Mouse (Mus musculus) embryo, embryonic 11 days (tissue): Measurements from ENCODE around the gene Esrra.
"Not testable (repeated sequence)": the region's sequence is repeated elsewhere in the genome, so short reads cannot be mapped to it uniquely, and the experiment has no call there.

ENCODE experiments used
- DNase-seq: peaks from one replicate; pipeline ENCODE4 v3.0.0-alpha.2; 2015

Esrra gene

DNA sequence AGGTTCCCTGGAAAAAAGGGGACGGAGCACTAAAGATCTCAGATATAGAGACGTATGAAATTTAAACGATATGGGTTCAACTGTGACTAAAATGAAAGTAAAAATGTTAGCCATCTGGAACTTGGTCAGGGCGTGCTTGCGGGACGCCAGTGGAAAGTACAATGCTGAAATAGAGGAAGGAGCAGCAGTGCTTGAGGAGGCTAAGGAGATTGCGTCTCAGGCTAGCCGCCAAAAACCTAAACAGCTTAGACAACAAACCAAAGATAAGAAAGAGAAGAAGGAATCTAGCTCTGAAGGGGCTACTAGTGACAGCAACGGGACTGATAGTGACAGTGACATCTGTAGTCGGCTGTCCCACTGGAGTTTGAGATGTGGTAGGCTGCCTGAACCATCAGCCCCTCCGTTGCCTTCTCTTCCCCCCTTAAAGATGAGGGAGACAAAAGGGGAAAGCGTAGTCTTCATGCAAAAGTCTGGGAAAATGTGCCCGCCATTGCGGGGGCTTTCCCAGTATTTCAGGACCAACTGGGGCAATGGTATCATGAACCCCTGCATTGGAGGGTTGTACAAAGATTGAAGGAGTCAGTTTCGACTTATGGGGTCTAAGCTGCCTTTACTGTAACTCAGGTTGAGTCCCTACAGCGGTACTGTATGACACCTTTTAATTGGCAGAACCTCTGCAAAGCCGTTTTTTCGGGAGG is 25.9 kb downstream of the Esrra start:
- not testable (repeated sequence) for DNase-seq

DNA sequence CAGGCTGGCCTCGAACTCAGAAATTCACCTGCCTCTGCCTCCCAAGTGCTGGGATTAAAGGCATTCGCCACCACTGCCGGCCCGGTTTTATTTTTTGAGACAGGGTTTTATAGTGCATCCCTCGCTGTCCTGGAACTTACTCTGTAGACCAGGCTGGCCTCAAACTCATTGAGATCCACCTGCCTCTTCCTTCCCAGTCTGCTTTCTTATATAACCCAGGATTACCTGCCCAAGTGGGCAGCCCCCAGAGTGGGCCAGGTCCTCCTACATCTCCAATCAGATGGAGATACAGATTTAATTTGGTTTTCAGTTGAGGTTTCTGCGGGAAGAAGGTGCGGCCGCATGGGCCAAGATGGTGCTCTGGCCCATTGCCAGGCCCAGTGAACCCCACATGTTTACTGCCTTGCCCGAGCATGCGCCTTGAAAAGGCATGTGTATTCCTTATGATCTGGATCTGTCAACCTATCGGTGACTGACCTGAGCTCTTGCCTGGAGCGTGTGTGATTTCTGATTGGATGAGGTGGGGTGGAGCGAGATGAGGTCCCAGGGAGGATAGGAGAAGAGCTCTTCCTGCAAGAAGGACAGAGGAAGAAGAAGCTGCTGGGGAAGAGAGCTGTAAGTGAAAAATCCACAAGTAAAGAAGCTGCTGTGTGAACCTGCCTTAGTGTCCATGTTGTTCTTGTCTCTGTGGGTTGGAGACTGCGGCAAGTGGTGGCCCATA is 27.7 kb downstream of the Esrra start:
- no peak for DNase-seq

DNA sequence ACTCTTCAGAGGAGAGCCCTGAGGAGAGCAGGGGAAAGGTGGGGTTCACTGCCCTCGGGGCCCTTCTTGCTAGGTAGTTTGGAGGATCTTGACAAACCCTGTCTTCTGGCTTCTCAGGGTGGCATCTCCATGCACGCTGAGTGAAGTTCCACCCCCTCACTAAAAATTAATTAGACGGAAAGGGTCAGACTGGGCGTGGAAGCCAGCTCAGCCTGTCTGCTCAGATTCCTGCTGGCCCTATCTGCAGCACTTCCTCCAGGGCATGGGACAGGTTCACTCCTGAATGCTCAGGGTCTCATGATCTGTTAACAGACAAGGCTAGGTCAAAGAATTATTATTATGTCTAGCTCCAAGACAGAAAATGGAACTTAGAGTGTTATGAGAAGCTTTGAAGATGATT is 29.1 kb downstream of the Esrra start:
- no peak for DNase-seq

DNA sequence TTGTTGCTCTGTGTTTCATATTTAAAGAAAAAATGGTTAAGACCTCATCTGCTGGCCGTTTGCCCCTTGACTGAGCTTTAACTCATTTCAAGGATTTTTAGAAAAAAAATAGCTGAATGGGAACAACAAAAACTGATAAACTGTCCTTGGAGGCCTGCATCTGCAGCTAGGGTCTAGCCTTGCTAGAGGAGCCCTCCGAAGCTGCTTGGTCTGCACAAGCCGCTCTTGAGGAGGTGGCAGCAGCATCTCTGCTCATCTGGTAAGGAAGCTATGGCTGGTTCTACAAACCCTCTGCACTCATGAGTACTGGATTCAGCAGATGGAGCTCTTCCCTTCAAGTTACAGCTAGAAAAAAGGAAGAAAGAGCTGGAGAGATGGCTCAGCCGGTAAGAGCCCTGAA is 43.6 kb downstream of the Esrra start:
- no peak for DNase-seq

DNA sequence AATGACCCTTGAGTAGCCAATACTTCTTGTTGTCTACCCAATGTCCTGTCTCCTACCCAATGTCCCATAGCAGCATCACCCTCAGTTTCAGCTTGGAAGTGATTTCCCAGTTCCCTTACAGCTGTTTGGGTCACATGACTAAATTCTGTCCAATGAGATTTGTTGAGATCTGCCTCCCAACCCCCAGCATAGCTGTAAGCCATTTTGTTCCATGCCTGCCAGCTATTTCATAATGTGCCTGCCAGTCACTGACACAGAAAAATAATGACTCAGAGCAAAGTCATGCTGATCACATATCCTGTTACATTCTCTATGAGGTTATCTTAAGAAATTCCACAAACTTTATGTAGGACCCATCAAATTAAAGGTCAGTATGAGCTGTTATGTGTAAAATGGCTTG is 44.8 kb downstream of the Esrra start:
- no peak for DNase-seq

DNA sequence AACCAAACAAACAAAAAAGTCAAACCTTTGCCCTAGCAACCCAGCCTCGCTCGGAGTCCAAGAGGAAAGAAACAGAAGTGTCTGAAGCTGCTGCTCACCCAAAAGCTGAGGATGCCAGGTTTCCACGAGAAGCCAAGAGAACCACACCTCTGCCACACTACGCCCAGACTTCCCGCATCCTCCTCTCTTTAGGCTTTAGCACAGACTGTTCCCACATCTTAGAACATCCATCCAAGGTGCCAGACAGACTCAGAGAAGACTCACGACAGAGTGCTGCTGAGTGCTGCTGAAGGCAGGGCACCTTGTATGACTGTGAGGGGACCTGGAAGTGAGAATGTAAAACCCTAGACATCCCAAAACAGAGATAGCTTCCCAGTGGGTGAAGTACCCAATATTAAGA is 45.8 kb downstream of the Esrra start:
- no peak for DNase-seq

DNA sequence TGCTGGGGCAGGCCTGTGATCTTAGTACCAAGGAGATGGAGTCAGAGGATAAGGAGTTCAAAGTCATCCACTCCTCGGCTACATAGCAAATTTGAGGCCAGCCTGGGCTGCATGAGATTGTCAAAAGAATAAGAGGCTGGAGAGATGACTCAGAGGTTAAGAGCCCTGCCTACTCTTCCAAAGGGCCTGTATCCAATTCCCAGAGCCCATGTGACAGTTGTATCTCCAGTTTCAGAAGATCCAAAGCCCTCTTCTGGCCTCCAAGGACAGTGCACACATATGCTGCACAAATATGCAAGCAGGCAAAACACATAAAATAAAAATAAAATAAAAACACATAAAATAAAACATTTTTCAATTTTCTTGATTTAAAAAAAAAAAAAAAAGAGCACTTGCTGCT is 47.4 kb downstream of the Esrra start:
- no peak for DNase-seq

DNA sequence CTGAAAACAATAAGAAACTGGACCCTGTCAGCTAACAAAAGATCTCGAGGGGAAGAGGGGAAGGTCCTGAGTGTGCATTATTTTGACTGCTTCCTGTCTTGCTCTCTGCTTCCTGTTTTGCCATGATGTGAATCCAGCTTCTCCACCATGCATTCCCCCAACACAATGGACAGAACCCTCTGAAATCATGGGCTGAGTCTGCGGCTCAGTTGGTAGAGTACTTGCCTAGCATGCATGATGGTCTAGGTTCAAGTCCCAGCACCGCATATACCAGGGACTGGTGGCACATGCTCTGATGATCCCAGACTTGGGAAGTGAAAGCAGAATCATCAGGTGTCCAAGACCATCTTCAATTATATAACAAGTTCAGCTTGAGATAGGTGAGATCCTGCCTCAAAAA is 48.9 kb downstream of the Esrra start:
- no peak for DNase-seq

DNA sequence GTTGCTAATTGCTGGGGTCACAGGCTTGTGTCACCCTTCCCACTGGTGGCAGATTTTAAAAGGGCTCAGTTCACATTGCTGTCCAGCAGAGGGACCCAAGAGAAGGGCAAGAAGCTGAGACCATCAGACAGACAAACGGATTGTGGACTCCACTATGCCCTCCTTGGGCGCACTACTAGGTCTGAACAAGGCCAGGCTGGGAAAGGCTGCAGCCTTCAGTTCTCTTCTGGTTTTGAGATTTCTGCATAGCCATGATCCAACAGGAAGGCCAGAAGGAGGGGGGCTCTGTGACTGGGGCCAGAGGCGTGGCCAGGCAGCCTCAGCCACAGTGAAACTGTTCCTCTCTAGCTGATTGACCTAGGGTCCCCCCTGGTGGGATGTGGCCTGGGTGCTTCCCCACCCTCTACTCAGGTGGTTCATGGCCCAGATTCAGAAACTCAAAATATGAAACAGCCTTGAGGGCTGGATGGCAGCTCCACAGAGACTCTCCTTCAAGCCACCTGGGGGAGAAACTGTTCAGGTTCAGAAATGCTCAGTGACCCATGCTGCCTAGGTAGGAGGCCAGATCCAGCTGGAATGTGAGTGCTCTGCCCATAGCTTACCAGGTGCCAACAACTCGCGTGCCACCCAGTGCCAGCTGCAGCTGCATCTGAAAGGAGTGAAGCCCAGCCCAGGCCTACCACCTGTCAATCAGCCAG is 49.9 kb downstream of the Esrra start:
- peak; percentile 42 for DNase-seq

DNA sequence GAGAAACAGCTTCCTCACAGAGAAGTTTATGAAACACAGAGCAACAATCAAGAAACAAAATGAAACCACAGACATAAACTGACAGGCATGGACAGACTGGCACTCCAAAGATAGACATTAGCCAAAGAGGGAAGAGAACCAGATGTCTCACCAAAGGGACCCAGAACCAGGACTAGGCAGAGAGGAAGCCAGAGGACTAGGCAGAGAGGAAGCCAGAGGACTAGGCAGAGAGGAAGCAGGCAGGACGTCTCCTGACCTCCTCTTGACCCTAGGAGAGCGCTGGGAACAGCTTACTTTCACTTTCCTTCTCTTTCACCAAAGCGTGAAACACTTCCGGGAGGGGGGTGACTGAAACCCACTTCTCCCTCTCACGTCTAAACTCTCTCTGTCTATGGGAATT is 52.3 kb downstream of the Esrra start:
- DNase-seq: peak; percentile 60

DNA sequence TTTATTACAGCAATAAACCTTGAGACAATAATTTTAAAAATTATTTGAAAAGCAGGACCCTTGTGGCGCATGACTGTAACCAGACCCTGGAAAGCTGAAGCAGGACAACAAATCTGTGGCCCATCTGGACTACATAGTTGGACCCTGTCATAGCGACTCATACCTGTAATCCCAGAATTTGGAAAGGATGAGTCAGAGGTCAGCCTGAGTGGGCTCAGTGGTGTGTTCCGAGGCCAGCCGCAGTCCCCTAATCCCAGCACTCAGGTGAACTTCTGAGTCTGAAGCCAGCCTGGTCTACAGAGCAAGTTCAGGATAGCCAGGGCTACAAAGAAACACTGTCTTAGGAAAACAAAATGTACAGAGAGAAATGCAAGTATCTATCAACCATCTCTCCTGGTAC is 60.2 kb downstream of the Esrra start:
- no peak for DNase-seq
